Mouse (Mus musculus) heart, postnatal 36 days (tissue): Measurements from ENCODE around the gene Gm4131. TPM values are rescaled to one million over a fixed set of nuclear protein-coding genes. Genes with fewer than 3 reads are reported as not detected.

Experiments
- DNase-seq, 2 experiments: peaks; one replicate each; pipeline ENCODE4 v3.0.0; 2021 to 2022
- intact Hi-C: fragments of 180-260 bp; cut with DNase I; formaldehyde crosslinking; loops from one replicate; pipeline ENCODE4 v1.15.1; 2025
- total RNA-seq, 2 experiments: library from RNA; stranded (reverse); gene quantifications; 2 replicates each; pipeline ENCODE4 v1.2.3; 2021

The Gm4131 gene
- total RNA-seq, 2 experiments from 2014 or later = not detected

DNA sequence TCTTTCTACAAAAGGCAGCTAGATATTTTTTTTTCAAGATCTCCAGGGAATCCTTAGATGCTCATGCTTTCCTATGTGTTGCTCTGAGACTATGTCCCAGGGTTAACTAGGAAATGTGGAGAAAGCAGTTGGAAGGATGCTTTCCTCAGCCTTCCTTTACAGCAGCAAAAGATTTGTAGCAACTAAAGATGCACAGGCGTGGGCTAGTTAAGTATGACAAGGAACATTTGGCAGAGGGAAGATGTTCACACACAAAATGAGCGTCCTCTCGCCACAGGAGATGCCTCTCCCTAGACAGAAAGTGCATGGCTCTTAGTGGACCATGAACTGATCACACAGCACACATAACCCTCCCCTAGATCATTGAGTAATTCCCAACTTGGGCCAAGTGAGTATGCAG, 149.2 kb downstream of the Gm4131 start:
- intact Hi-C loops = no loop called here
- no peak for DNase-seq

DNA sequence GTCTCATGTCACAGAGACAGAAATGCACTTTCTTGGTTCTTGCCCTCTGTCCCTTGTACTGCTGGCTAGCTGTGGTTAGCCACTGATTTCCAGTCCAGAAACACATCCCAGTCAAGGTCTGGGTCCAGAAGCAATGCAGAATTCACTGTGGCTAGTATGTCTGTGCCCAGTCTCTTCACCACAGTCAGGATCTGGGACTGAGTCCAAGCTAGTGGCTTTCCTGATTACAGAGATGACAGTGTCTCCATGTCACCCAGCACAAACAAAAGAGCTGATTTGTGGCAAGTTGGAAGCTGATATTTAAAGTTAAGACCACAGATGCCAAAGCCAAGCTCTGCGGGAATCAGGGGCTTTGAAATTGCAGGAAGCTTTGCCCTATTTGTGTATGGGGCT, 150.0 kb downstream of the Gm4131 start:
- DNase-seq = peak; percentile 15 to 35
- intact Hi-C loops = no loop called here

DNA sequence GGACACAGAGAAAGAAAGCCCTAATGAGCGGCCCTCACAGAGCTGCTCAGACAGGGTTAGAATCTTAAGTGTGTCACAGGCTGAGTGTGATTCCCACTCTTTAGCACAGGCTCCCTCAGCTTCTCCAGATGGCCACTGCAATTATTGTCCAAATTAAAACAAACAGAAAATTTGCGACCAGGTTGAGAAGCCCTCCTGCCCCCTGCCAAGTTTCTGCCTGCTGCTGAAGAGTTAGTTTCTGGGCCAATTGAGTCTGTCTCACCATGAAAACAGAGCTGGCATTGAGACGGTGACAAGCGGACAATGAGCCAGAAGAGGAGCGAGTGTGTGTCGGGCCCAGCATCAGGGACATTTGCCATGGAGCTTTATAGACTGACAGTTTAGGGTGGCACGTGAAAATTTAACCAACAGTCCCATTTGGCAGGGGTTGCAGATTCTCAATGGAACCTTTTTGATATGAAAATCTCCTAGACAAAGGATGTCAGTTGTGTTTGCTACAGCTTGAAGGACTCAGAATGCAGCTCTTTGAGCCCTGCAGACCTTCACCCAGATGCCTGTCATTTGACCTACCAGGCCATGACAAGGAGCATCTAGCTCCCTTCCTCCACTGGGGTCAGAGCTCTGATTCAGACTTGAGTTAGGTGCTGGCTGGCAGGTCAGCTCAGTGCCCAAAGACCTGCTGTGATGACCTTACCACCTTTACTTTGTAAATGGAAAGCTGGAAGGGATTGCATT, 150.5 kb downstream of the Gm4131 start:
- intact Hi-C loops = no loop called here
- DNase-seq = no peak

Other genes starting within 250 kb of the Gm4131 start
- under 1 TPM in 1 of 2 experiments, not detected in 1; 0.11 TPM for gene Gucy1b2, start 110.6 kb downstream of the Gm4131 start, total RNA-seq
- gene Fam124a, start 11.2 kb downstream of the Gm4131 start, total RNA-seq = 1 to 10 TPM; 2.9 to 4.2 TPM
- not detected for gene Serpine3, start 96.7 kb upstream of the Gm4131 start, total RNA-seq
- 10 to 100 TPM; 14.5 to 21.4 TPM for gene Ints6, start 194.2 kb upstream of the Gm4131 start, total RNA-seq